Mouse (Mus musculus) megakaryocyte, embryonic 14.5 days (primary cell): ENCODE data around the gene Phactr4. TPM values are rescaled to one million over a fixed set of nuclear protein-coding genes. Genes with fewer than 3 reads are reported as not detected.

Experiments
- H3K27me3 ChIP-seq: replicated peaks from 2 replicates; pipeline ENCODE3; 2012; ENCODE audit warnings: inconsistent platforms
- H3K36me3 ChIP-seq: replicated peaks from 2 replicates; pipeline ENCODE3; 2012; ENCODE audit warnings: low read length, inconsistent platforms, mixed read lengths
- H3K4me1 ChIP-seq: 2 replicates; pipeline ENCODE4 v1.6.1; 2012; ENCODE audit warnings: inconsistent platforms
- H3K4me3 ChIP-seq: replicated peaks from 2 replicates; pipeline ENCODE3; 2012; ENCODE audit warnings: moderate library complexity, mild to moderate bottlenecking, inconsistent platforms
- H3K9me3 ChIP-seq: 2 replicates; pipeline ENCODE4 v1.6.1; 2012; ENCODE audit warnings: inconsistent platforms
- FLI1 ChIP-seq: IDR thresholded peaks from 2 replicates; pipeline ENCODE4 v1.6.1; 2012; ENCODE audit warnings: low read length, inconsistent platforms, mixed read lengths
- GATA1 ChIP-seq: IDR thresholded peaks from 3 replicates; pipeline ENCODE4 v1.6.1; 2012; ENCODE audit warnings: mixed read lengths, low read length, inconsistent platforms, borderline replicate concordance
- polyA plus RNA-seq: library from polyadenylated mRNA; stranded (reverse); fragments of >175 nt; gene quantifications from 2 replicates; pipeline ENCODE4 v1.2.3, GENCODE M21; 2012; ENCODE audit warnings: low replicate concordance; ENCODE audit not compliant: insufficient read depth

The Phactr4 gene
- polyA plus RNA-seq: 2.1 and 3.0 TPM in 2 replicates

DNA sequence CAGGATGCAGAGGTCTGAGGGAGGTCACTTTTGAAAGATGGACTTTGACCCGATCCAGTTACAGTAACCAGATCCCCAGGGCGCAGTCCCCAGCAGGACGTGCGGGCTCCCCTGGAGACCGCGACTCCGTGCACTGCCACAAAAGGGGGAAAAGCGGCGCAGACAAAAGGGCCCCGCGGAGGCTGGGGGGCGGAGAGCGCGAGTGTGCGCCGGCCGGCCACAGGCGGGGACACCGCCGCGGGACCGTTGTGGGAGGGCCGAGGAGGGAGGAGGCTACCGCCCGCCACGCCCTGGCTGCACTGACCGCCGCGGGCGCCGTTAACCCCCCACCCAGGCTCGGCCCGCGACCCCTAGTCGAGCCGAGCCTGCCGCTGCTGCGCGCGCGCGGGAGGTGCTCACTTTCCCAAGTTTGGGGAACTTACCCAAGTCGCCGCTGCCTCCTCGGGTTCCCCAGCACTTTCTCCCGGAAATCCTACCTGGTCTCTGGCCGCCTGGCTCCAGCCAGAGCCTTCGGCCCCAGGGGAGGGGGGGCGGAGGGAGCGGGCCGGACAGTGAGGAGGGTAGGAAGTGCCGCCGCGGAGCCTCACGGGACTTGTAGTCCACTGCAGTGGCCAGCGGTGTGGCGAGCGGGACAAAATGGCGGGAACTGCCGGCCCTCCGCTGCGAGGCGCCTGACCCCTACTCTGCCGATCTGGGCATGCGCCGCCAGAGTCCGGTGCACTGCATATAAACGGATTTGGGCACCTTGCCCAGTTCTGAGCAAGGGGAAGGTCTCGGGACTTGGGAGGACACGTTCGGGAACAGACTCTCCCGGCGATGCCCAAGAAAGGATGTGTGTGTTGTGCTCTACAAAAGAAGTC lies at the start of gene Phactr4:
Phactr4 (minus strand) TSS at position 567 of the 860 bp plus-strand sequence.
- Histone ChIP-seq H3K36me3 (peaks cover 4% of the 10 kb centered on the region), H3K4me1 (peaks cover 49% of the 10 kb centered on the region), H3K4me3 (peak within 1 kb of the TSS; percentile 96), H3K27me3 (no peaks in the 10 kb centered on the region), H3K9me3 (no peaks in the 10 kb centered on the region)
- TF ChIP-seq FLI1 (peak; percentile 34; the same call in 1 of the 2 replicates), GATA1 (no peak)

DNA sequence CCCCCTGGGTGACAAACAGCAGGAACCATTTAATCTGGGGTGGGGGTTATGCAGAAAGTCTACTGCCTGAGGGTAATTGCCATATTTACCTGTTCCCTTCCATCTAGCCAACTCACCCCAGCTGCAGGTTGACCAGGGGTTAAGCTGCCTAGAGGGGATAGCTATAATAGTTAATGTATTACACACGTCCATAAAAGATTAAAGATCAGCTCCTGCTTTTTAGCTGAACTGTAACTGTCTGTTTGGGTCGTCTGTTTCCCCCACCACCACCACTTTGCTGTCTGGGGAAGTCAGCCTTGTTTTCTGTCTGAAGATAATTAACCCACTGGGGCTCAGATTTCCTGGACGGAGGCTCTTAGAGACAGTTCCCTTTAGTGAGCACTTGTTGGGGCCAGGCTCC lies 47.6 kb upstream of the Phactr4 start:
- Histone ChIP-seq H3K9me3 (no peaks in the 10 kb centered on the region), H3K4me3 (no peak overlapping the region), H3K36me3 (no peaks in the 10 kb centered on the region), H3K27me3 (no peaks in the 10 kb centered on the region), H3K4me1 (peaks cover 61% of the 10 kb centered on the region)
- TF ChIP-seq FLI1 (no peak), GATA1 (no peak)

DNA sequence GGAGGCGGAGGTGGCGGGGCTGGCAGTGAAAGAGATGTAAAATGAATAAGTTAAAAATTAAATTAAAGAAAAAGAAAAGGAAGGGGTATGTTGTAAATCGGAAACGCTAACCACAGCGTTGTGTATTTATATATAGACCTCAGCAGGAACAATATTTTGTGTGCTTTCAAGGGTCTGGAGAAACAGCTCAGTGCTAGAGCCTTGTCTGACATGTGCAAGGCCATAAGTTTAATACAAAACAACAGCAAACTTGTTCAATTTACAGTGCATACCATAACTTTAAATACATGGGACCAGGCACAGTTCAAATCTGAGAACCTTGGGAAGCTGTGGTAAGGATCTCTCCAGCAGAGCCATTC lies 41.9 kb upstream of the Phactr4 start:
- peaks cover 22% of the 10 kb centered on the region for H3K36me3 ChIP-seq
- peaks cover 46% of the 10 kb centered on the region for H3K4me1 ChIP-seq
- H3K9me3 ChIP-seq: no peaks in the 10 kb centered on the region
- H3K27me3 ChIP-seq: no peaks in the 10 kb centered on the region
- peak overlapping the region; percentile 99 for H3K4me3 ChIP-seq
- TF ChIP-seq FLI1 (no peak), GATA1 (no peak)

DNA sequence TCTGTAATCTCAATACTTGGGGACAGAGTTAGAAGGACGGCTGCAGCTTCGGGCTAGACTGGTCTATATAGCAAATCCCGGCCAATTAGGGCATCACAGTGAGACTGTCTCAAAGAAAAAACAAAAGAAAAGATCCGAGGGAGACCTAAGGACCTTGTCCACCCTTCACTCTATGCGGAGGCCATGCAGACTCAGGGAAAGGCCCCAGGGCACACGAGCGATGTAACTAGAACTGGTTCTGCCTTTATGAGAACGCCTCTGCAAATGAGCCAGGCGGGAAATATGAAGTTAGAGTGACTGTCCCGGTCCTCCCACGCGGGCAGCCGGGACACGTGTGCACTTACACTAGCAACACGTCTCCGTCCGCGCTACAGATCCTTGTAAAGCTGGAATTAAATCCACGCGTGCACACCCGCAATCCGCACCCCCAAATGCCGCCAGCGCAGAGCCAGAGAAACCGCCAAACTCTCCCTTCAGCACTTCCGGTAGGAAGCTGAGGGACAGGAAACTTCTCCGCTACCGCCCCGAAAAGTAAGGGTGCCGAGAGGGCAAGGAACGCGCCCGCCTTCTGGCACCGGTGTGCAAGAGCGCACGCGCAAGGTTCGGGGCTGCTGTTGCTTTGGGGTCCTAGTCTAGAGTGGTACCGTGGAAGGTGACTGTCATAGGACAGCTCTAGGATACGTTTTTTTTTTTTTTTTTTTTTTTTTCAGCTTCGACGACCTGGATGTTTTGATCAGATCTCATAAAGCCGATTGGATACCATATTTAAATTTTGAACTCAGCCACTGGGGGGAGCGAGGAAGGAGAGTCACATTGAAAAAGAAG lies 41.4 kb upstream of the Phactr4 start, which contains the start of gene Med18:
Med18 (minus strand) TSS at position 492 of the 825 bp plus-strand sequence.
- H3K27me3 ChIP-seq: no peaks in the 10 kb centered on the region
- H3K4me3 ChIP-seq: peak within 1 kb of the TSS; percentile 99
- no peaks in the 10 kb centered on the region for H3K9me3 ChIP-seq
- peaks cover 25% of the 10 kb centered on the region for H3K36me3 ChIP-seq
- H3K4me1 ChIP-seq: peaks cover 43% of the 10 kb centered on the region
- TF ChIP-seq FLI1: peak; percentile 82; the same call in 1 of the 2 replicates
- no peak for TF ChIP-seq GATA1

DNA sequence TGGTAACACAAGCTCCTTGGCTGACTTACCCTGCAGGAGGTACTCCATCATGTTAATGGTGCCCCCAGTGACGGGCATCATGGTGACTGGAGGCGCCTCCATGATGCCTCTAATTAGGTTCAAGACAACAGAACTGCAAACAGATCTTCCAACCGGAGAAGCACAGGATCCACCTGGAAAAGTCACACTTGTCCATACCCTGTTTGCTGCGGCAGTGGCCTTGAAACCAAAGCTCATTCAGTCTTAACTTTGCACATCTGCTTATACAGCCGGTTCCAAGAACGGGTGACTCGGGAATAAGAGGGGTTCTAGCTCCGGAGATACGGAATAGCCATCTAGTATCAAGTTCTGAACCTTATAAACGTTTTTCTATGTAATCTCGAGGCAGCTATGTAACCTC lies 40.5 kb upstream of the Phactr4 start:
- Histone ChIP-seq H3K9me3 (no peaks in the 10 kb centered on the region), H3K4me1 (peaks cover 47% of the 10 kb centered on the region)
- TF ChIP-seq GATA1 (no peak), FLI1 (no peak)

DNA sequence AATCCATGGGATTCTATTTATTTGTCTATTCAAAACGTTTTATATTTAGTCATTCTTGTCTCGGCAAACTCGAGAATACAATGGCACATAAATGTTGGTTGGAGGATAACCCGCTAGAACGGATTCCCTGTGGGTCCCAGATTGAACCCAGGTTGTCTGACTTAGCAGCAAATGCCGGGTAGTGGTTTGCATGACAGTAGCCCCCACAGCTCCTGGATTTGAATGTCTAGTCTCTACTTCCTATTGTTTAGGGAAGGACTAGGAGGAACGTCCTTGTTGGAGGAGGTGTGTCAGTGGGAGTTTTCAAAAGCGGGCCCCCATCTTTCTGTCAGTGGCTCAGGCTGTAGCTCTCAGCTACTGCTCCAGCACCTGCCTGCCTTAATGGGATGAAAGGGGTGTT lies 37.9 kb upstream of the Phactr4 start:
- H3K27me3 ChIP-seq: no peaks in the 10 kb centered on the region
- H3K36me3 ChIP-seq: peaks cover 46% of the 10 kb centered on the region
- no peak overlapping the region for H3K4me3 ChIP-seq
- no peaks in the 10 kb centered on the region for H3K9me3 ChIP-seq
- H3K4me1 ChIP-seq: peaks cover 50% of the 10 kb centered on the region
- TF ChIP-seq GATA1 (no peak), FLI1 (no peak)

More for the DNA sequence above, 40.5 kb upstream of the Phactr4 start:
- peak overlapping the region; percentile 99 for H3K4me3 ChIP-seq
- no peaks in the 10 kb centered on the region for H3K27me3 ChIP-seq
- H3K36me3 ChIP-seq: peaks cover 33% of the 10 kb centered on the region

DNA sequence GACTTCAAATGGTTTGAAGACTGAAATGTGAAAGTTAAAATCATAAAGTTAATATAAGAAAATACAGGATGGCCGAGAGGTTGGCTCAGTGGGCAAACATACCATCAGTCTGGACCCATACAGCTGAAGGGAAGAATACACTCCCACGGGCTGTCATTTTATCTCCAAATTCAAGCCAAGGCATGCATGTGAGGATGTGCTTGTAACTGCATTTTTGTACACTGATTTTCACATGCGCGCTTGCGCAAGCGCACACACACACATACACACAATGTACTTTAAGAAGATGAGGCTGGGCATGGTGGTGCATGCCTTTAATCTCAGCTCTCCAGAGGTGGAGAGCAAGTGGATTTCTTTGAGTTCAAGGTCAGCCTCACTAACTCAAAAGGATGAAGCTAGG lies 33.3 kb upstream of the Phactr4 start:
- peaks cover 22% of the 10 kb centered on the region for H3K4me1 ChIP-seq
- H3K36me3 ChIP-seq: peaks cover 36% of the 10 kb centered on the region
- TF ChIP-seq GATA1 (no peak), FLI1 (no peak)
- no peaks in the 10 kb centered on the region for H3K27me3 ChIP-seq
- no peak overlapping the region for H3K4me3 ChIP-seq
- H3K9me3 ChIP-seq: no peaks in the 10 kb centered on the region

DNA sequence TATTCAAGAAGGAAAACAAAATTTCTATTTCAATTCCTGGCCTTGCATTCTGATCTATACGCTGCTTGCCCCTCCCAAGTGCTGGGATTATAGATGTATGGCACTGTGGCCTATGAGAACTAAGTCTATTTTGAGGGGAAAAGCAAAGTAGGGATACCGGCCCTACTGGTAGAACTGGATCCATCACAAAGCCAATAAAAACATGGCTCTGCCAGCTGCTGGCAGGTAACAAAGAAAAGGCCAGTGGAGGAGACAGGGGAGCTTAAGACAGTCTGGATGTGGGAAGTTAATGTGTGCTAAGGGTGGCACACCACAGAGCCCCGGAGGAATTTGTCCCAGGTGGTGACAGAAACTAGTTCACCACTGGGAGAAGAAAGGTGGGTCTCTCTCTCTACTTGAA lies 32.9 kb upstream of the Phactr4 start:
- peaks cover 22% of the 10 kb centered on the region for H3K4me1 ChIP-seq
- TF ChIP-seq GATA1 (no peak), FLI1 (no peak)
- no peak overlapping the region for H3K4me3 ChIP-seq
- H3K36me3 ChIP-seq: peaks cover 32% of the 10 kb centered on the region
- H3K9me3 ChIP-seq: no peaks in the 10 kb centered on the region
- no peaks in the 10 kb centered on the region for H3K27me3 ChIP-seq

DNA sequence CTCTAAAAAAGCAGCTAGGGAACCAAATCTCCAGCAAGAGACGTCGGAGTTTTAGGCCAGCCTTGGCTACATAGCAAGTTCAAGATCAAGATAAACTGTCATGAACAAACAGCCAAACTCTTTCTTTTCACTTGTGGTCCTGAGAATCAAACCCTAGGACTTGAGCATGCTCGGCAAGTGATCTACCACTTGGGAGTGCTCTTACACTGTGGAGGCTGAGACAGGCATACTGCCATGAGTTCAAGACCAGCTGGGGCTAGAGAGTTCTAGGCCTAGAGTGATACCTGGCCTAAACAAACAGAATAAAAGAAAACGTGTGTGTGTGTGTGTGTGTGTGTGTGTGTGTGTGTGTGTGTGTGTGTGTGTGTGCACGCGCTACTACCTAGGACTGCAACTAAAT lies 31.9 kb upstream of the Phactr4 start:
- TF ChIP-seq FLI1 (no peak), GATA1 (no peak)
- Histone ChIP-seq H3K36me3 (peaks cover 23% of the 10 kb centered on the region), H3K4me1 (peaks cover 20% of the 10 kb centered on the region), H3K4me3 (no peak overlapping the region), H3K27me3 (no peaks in the 10 kb centered on the region), H3K9me3 (no peaks in the 10 kb centered on the region)

DNA sequence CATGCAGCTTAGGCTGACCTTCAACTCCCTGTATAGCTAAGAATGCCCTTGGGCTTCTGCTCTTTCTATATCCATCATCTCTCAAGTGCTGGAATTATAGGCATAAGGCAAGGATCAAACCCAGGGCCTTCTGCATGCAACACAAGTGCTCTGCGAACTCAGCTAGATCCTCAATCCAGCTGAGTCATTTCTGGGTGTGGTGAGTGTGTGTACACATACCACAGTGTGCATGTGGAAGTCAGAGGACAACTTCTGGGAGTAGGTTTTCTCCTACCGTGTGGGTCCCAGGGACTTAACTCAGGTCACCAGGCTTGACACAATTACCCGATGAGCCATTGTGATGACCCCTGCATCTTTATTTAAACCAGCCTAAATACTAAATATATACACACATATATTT lies 27.5 kb upstream of the Phactr4 start:
- H3K27me3 ChIP-seq: no peaks in the 10 kb centered on the region
- no peak for TF ChIP-seq FLI1
- TF ChIP-seq GATA1: no peak
- H3K36me3 ChIP-seq: no peaks in the 10 kb centered on the region
- H3K4me3 ChIP-seq: no peak overlapping the region
- H3K9me3 ChIP-seq: no peaks in the 10 kb centered on the region
- H3K4me1 ChIP-seq: peaks cover 10% of the 10 kb centered on the region
